Mouse (Mus musculus) stomach, postnatal 0 days (tissue): ENCODE measurements around the gene Ubl3. TPM values are rescaled to one million over a fixed set of nuclear protein-coding genes. Genes with fewer than 3 reads are reported as not detected.

Experiments
- ATAC-seq: fragments of 200-750 bp; cut with Nextera tagmentation; 2 replicates; pipeline ENCODE4 v1.8.0; 2017; ENCODE audit not compliant: low FRiP score, low TSS enrichment
- DNase-seq: peaks from one replicate; pipeline ENCODE4 v3.0.0-alpha.2; 2016; ENCODE audit warnings: low spot score
- H3K27ac ChIP-seq: fragments of 300-500 bp; sonication (generic); replicated peaks from 2 replicates; pipeline ENCODE4 v1.5.1; 2014; ENCODE audit warnings: mild to moderate bottlenecking, control low read depth
- H3K27me3 ChIP-seq: fragments of 300-500 bp; sonication (generic); 2 replicates; pipeline ENCODE4 v1.6.1; 2014; ENCODE audit warnings: low read length; ENCODE audit not compliant: control insufficient read depth, insufficient read depth
- H3K36me3 ChIP-seq: fragments of 300-500 bp; sonication (generic); 2 replicates; pipeline ENCODE4 v1.6.1; 2014; ENCODE audit warnings: low read length, mixed read lengths; ENCODE audit not compliant: control insufficient read depth, insufficient read depth
- H3K4me1 ChIP-seq: fragments of 300-500 bp; sonication (generic); replicated peaks from 2 replicates; pipeline ENCODE4 v1.6.1; 2014; ENCODE audit warnings: antibody characterized with exemption; ENCODE audit not compliant: control insufficient read depth, insufficient read depth
- H3K4me2 ChIP-seq: fragments of 300-500 bp; sonication (generic); replicated peaks from 2 replicates; pipeline ENCODE4 v1.6.1; 2014; ENCODE audit warnings: low read depth, mild to moderate bottlenecking, control low read depth, moderate library complexity
- H3K4me3 ChIP-seq: fragments of 300-500 bp; sonication (generic); 2 replicates; pipeline ENCODE4 v1.5.1; 2014; ENCODE audit warnings: low read depth, low read length, control low read depth
- H3K9ac ChIP-seq: fragments of 300-500 bp; sonication (generic); 2 replicates; pipeline ENCODE4 v1.6.1; 2014; ENCODE audit warnings: mild to moderate bottlenecking, low read length, control low read depth, mixed read lengths
- H3K9me3 ChIP-seq: fragments of 300-500 bp; sonication (generic); 2 replicates; pipeline ENCODE4 v1.6.1; 2016; ENCODE audit warnings: low read length; ENCODE audit not compliant: control insufficient read depth
- CTCF ChIP-seq: IDR thresholded peaks from 2 replicates; pipeline ENCODE4 v1.5.1; 2016; ENCODE audit warnings: antibody characterized with exemption, low read depth, mild to moderate bottlenecking, moderate library complexity
- EP300 ChIP-seq: optimal IDR thresholded peaks from 2 replicates; pipeline ENCODE3; 2016; ENCODE audit warnings: antibody characterized with exemption
- whole genome bisulfite sequencing: fragments of 180-500 bp; shearing (Covaris S2); extraction: QIAGEN DNeasy Blood & Tissue Kit; methylation state at CpG from one replicate; pipeline ENCODE4 v1.1.7; 2014; 5-methylcytosine and 5-hydroxymethylcytosine counted together
- polyA plus RNA-seq: library from polyadenylated mRNA; unstranded; fragments of >200 nt; fragmentation: Nextera tagmentation; extraction: Ambion mirVana; gene quantifications from 2 replicates; pipeline ENCODE4 v1.2.1, GENCODE M21; 2015

Ubl3 gene
- polyA plus RNA-seq = 117 and 123 TPM in 2 replicates

- ATAC-seq (peak; percentile 93), DNase-seq (peak; percentile 95)
- Histone ChIP-seq H3K27ac (peak within 1 kb of the TSS; percentile 96), H3K9me3 (no peaks in the 10 kb centered on the region), H3K9ac (peak within 1 kb of the TSS; percentile 85), H3K4me1 (0 out of 2 replicates have a peak, but pooled peaks cover 6% of the 10 kb centered on the region), H3K4me2 (peak within 1 kb of the TSS; percentile 80), H3K27me3 (no peaks in the 10 kb centered on the region), H3K4me3 (peak within 1 kb of the TSS; percentile 67), H3K36me3 (no peaks in the 10 kb centered on the region)
- under 1% methylated on average over 83 of the region's 95 CpGs for WGBS
- peak; percentile 66 for TF ChIP-seq CTCF
- no peak for TF ChIP-seq EP300
Measured at GRCm38 (mm10) chr5:148552187-148553071, at the start of gene Ubl3. Gene Ubl3, minus strand, starts transcription at chr5:148552789.

- 48% methylated on average over 9 of the region's 9 CpGs for WGBS
- Histone ChIP-seq H3K4me1 (no peaks in the 10 kb centered on the region), H3K36me3 (no peaks in the 10 kb centered on the region), H3K9me3 (no peaks in the 10 kb centered on the region), H3K4me2 (no peak overlapping the region), H3K4me3 (no peak overlapping the region), H3K9ac (no peak overlapping the region), H3K27me3 (no peaks in the 10 kb centered on the region), H3K27ac (no peak overlapping the region)
- TF ChIP-seq EP300 (no peak), CTCF (no peak)
- peak; percentile 38; the same call in 1 of the 2 replicates for ATAC-seq
- DNase-seq = peak; percentile 40
Measured at GRCm38 (mm10) chr5:148598376-148598775, 45.8 kb upstream of the Ubl3 start.

GRCm38 (mm10) chr5:148596086-148596753 lies 43.6 kb upstream of the Ubl3 start:
- Histone ChIP-seq H3K9me3 (no peaks in the 10 kb centered on the region), H3K9ac (no peak overlapping the region), H3K36me3 (no peaks in the 10 kb centered on the region), H3K4me1 (no peaks in the 10 kb centered on the region), H3K4me2 (no peak overlapping the region), H3K27me3 (no peaks in the 10 kb centered on the region), H3K27ac (no peak overlapping the region), H3K4me3 (no peak overlapping the region)
- no peak for DNase-seq
- TF ChIP-seq EP300 (no peak), CTCF (no peak)
- 85% methylated on average over 15 of the region's 15 CpGs for WGBS
- ATAC-seq = no peak

- whole genome bisulfite sequencing = 50% methylated on average over 1 of the region's 1 CpGs
- H3K9me3 ChIP-seq = no peaks in the 10 kb centered on the region
Measured at GRCm38 (mm10) chr5:148595459-148595751, 42.8 kb upstream of the Ubl3 start.

GRCm38 (mm10) chr5:148594693-148595458 lies 42.3 kb upstream of the Ubl3 start:
- Histone ChIP-seq H3K4me1 (no peaks in the 10 kb centered on the region), H3K9me3 (no peaks in the 10 kb centered on the region), H3K9ac (no peak overlapping the region), H3K4me2 (no peak overlapping the region), H3K27me3 (no peaks in the 10 kb centered on the region), H3K36me3 (no peaks in the 10 kb centered on the region), H3K4me3 (no peak overlapping the region), H3K27ac (no peak overlapping the region)
- TF ChIP-seq CTCF (no peak), EP300 (no peak)
- ATAC-seq (no peak), DNase-seq (no peak)
- WGBS = 79% methylated on average over 3 of the region's 3 CpGs

More at GRCm38 (mm10) chr5:148595459-148595751, 42.8 kb upstream of the Ubl3 start:
- no peak for ATAC-seq
- Histone ChIP-seq H3K27me3 (no peaks in the 10 kb centered on the region), H3K36me3 (no peaks in the 10 kb centered on the region), H3K9ac (no peak overlapping the region), H3K4me3 (no peak overlapping the region), H3K4me2 (no peak overlapping the region), H3K4me1 (no peaks in the 10 kb centered on the region), H3K27ac (no peak overlapping the region)
- DNase-seq = no peak
- TF ChIP-seq EP300 (no peak), CTCF (no peak)
